Comparison of ENCODE assay signal across 9 mouse cellular contexts in genomic region chr7:110626186-110627098, GRCm38 (mm10). TPM values are rescaled to one million over a fixed set of nuclear protein-coding genes. Genes with fewer than 3 reads are reported as not detected.
DNase-seq lines count a peak whose midpoint lies in the region; ATAC-seq and TF ChIP-seq lines count a peak whose summit lies in the region.
"Had no signal": no experiment of that assay in that cellular context is flagged by ENCODE, and none has a peak within 500 bp of the region (broad histone marks: within the 10 kb centered on the region; RNA-seq: fewer than 3 reads in every experiment).

No protein-coding gene starts in this region.

- H3K4me2 ChIP-seq in forebrain, embryonic 11.5 days (ENCODE audit: low read depth, low read length, severe bottlenecking), result peak overlapping the region; percentile 15; the same call in 1 of the 2 replicates
- H3K4me2 ChIP-seq in kidney, embryonic 15.5 days, result peak overlapping the region; percentile 90
- H3K4me2 ChIP-seq in midbrain, postnatal 0 days (ENCODE audit: low read depth, low read length, poor library complexity, severe bottlenecking), result 0 out of 2 replicates have a peak overlapping the region, but pooled peaks have one; percentile 9

- peak overlapping the region; percentile 16; the same call in 1 of the 2 replicates for H3K27ac ChIP-seq in gastrocnemius, adult 2 months
- no peak overlapping the region for H3K27ac ChIP-seq in forebrain, embryonic 11.5 days (ENCODE audit: low read depth, low read length)
- no peak overlapping the region for H3K27ac ChIP-seq in kidney, embryonic 15.5 days
- H3K27ac ChIP-seq in midbrain, postnatal 0 days (ENCODE audit: low read depth, low read length), result no peak overlapping the region

- peaks cover 57% of the 10 kb centered on the region for H3K27me3 ChIP-seq in forebrain, embryonic 11.5 days (ENCODE audit: control insufficient read depth, insufficient read depth, low read length)
- H3K27me3 ChIP-seq in kidney, embryonic 15.5 days, result peaks cover 69% of the 10 kb centered on the region
- H3K27me3 ChIP-seq in midbrain, postnatal 0 days (ENCODE audit: insufficient read depth, low read length), result peaks cover 51% of the 10 kb centered on the region

- H3K4me1 ChIP-seq in forebrain, embryonic 11.5 days (replicated peaks; ENCODE audit: control insufficient read depth, insufficient read depth, low read length), result peaks cover 19% of the 10 kb centered on the region
- H3K4me1 ChIP-seq in kidney, embryonic 15.5 days, result peaks cover 54% of the 10 kb centered on the region
- peaks cover 20% of the 10 kb centered on the region; the same call in 1 of the 2 replicates for H3K4me1 ChIP-seq in midbrain, postnatal 0 days (ENCODE audit: insufficient read depth, low read length)

- intact Hi-C loops in gastrocnemius, adult 2 months (cut with DNase I), result no loop called here
- intact Hi-C loops in gastrocnemius, postnatal 14 days (cut with DNase I; ENCODE audit: low total_unique reads), result loop anchor here (5.0 to 10.0 kb wide), 2 partner anchors 74 to 192 kb away; no protein-coding TSS in a partner anchor

- H3K4me3 ChIP-seq in gastrocnemius, adult 2 months, result peak overlapping the region; percentile 77
- 0 out of 2 replicates have a peak overlapping the region, but pooled peaks have one; percentile 5 for H3K4me3 ChIP-seq in forebrain, embryonic 11.5 days (ENCODE audit: low read depth, low read length)
- H3K4me3 ChIP-seq in kidney, embryonic 15.5 days (replicated peaks), result peak overlapping the region; percentile 50
- 0 out of 2 replicates have a peak overlapping the region, but pooled peaks have one; percentile 40 for H3K4me3 ChIP-seq in midbrain, postnatal 0 days (ENCODE audit: low read depth, low read length)

- ATAC-seq in forebrain, embryonic 11.5 days (replicated peaks; ENCODE audit: low FRiP score), result no peak
- ATAC-seq in kidney, embryonic 15.5 days (replicated peaks; ENCODE audit: low FRiP score), result no peak
- no peak for ATAC-seq in midbrain, postnatal 0 days (ENCODE audit: low FRiP score)

- H3K9ac ChIP-seq in forebrain, embryonic 11.5 days (ENCODE audit: low read length), result no peak overlapping the region
- H3K9ac ChIP-seq in kidney, embryonic 15.5 days, result no peak overlapping the region
- no peak overlapping the region for H3K9ac ChIP-seq in midbrain, postnatal 0 days (replicated peaks; ENCODE audit: low read length, poor library complexity, severe bottlenecking)

- no peaks in the 10 kb centered on the region for H3K36me3 ChIP-seq in forebrain, embryonic 11.5 days (ENCODE audit: control insufficient read depth, insufficient read depth, low read length)
- H3K36me3 ChIP-seq in kidney, embryonic 15.5 days, result no peaks in the 10 kb centered on the region
- no peaks in the 10 kb centered on the region for H3K36me3 ChIP-seq in midbrain, postnatal 0 days (ENCODE audit: insufficient read depth, low read length)

- no peaks in the 10 kb centered on the region for H3K9me3 ChIP-seq in forebrain, embryonic 11.5 days (ENCODE audit: control insufficient read depth, low read length)
- no peaks in the 10 kb centered on the region for H3K9me3 ChIP-seq in kidney, embryonic 15.5 days (replicated peaks)
- H3K9me3 ChIP-seq in midbrain, postnatal 0 days (ENCODE audit: low read length), result no peaks in the 10 kb centered on the region

- 6% methylated on average over 28 of the region's 28 CpGs for WGBS in forebrain, embryonic 11.5 days
- WGBS in kidney, embryonic 15.5 days, result 3% methylated on average over 28 of the region's 28 CpGs
- WGBS in midbrain, postnatal 0 days, result 7% methylated on average over 28 of the region's 28 CpGs

- no peak for TF ChIP-seq CTCF in gastrocnemius, adult 2 months (IDR thresholded peaks at IDR 0.05)
- TF ChIP-seq CTCF in midbrain, postnatal 0 days (IDR thresholded peaks at IDR 0.05), result no peak

- DNase-seq in gastrocnemius, adult 2 months, result no peak
- DNase-seq in gastrocnemius, postnatal 14 days, result no peak
- no peak for DNase-seq in forebrain, embryonic 11.5 days (ENCODE audit: low spot score)
- no peak for DNase-seq in midbrain, postnatal 0 days (ENCODE audit: low spot score)
- no peak for DNase-seq in thymus, postnatal 4 days
- no peak for DNase-seq in frontal cortex, postnatal 36 days (ENCODE audit: low spot score in 2 of 2)
- DNase-seq in cerebellum, adult 11-12 months, result no peak

RNA-seq across cellular contexts. Expression of gene Adm, which starts 1.0 kb away (rescaled TPM):
- total RNA-seq in gastrocnemius, adult 2 months (2021), result 1 to 10 TPM; 2.2 to 4.6 TPM
- total RNA-seq in gastrocnemius, postnatal 14 days (2021), result 1 to 10 TPM; 5.6 to 6.1 TPM
- polyA plus RNA-seq in forebrain, embryonic 11.5 days (2014; fragmentation: Nextera tagmentation; extraction: Ambion mirVana), result 5.4 and 5.8 TPM in 2 replicates
- 9.9 and 12.5 TPM in 2 replicates for polyA plus RNA-seq in kidney, embryonic 15.5 days (2015; fragmentation: Nextera tagmentation; extraction: Ambion mirVana)
- total RNA-seq in midbrain, postnatal 0 days (2014; rRNA removed), result 0.82 and 1.2 TPM in 2 replicates
- polyA plus RNA-seq in midbrain, postnatal 0 days (2015; fragmentation: Nextera tagmentation; extraction: Ambion mirVana), result 2.5 and 2.6 TPM in 2 replicates
- total RNA-seq: common myeloid progenitor, adult 5-6 weeks had no signal

RNA-seq across cellular contexts. Expression of gene Sbf2, which starts 11.7 kb away (rescaled TPM):
- total RNA-seq in gastrocnemius, adult 2 months (2021), result 10 to 100 TPM; 11.2 to 14.8 TPM
- total RNA-seq in gastrocnemius, postnatal 14 days (2021), result 10 to 100 TPM; 19.4 to 21.5 TPM
- 45.1 and 46.2 TPM in 2 replicates for polyA plus RNA-seq in forebrain, embryonic 11.5 days (2014; fragmentation: Nextera tagmentation; extraction: Ambion mirVana)
- polyA plus RNA-seq in kidney, embryonic 15.5 days (2015; fragmentation: Nextera tagmentation; extraction: Ambion mirVana), result 38.5 and 38.9 TPM in 2 replicates
- 80.1 and 114 TPM in 2 replicates for total RNA-seq in midbrain, postnatal 0 days (2014; rRNA removed)
- polyA plus RNA-seq in midbrain, postnatal 0 days (2015; fragmentation: Nextera tagmentation; extraction: Ambion mirVana), result 31.5 and 41.0 TPM in 2 replicates

Comparison
In these comparisons a context has a peak if more than half of its experiments do, and no peak if none do; other contexts are left out.
1. H3K4me3 ChIP-seq: peak in every context shown above with its lines; median percentile 77 in gastrocnemius, adult 2 months; 50 in kidney, embryonic 15.5 days; 40 in midbrain, postnatal 0 days; 5 in forebrain, embryonic 11.5 days.
2. H3K4me2 ChIP-seq: peak in every context shown above with its lines; median percentile 90 in kidney, embryonic 15.5 days; 15 in forebrain, embryonic 11.5 days; 9 in midbrain, postnatal 0 days.